Mouse (Mus musculus) ES-E14 (cell line): ENCODE results near the gene St6galnac5. TPM values are rescaled to one million over a fixed set of nuclear protein-coding genes. Genes with fewer than 3 reads are reported as not detected.

Source experiments
- DNase-seq: peaks from one replicate; pipeline ENCODE4 v3.0.0-alpha.2; 2013; ENCODE audit warnings: low read depth, low spot score
- H3K27ac ChIP-seq: 2 replicates; pipeline ENCODE4 v1.5.1; 2012; ENCODE audit warnings: low read depth, mild to moderate bottlenecking, low read length, moderate library complexity, mixed read lengths; ENCODE audit not compliant: poor library complexity, insufficient read depth, severe bottlenecking
- H3K36me3 ChIP-seq: 2 replicates; pipeline ENCODE4 v1.6.1; 2012; ENCODE audit warnings: mild to moderate bottlenecking, low read length, moderate library complexity, mixed read lengths; ENCODE audit not compliant: control insufficient read depth, poor library complexity, insufficient read depth, severe bottlenecking
- H3K4me1 ChIP-seq, 2 experiments: fragments of 150-350 bp in 1 of 2; sonication (generic) in 1 of 2; 2 replicates each; pipeline ENCODE4 v1.6.1; 2012; ENCODE audit warnings: low read length in 2 of 2, mild to moderate bottlenecking in 1 of 2, mixed read lengths in 1 of 2; ENCODE audit not compliant: control insufficient read depth in 2 of 2, insufficient read depth in 2 of 2, poor library complexity in 1 of 2
- H3K4me3 ChIP-seq, 2 experiments: fragments of 150-350 bp in 1 of 2; sonication (generic) in 1 of 2; 2 replicates each; pipeline ENCODE4 v1.5.1; 2012; ENCODE audit warnings: low read length in 2 of 2, low read depth in 1 of 2, mild to moderate bottlenecking in 1 of 2, mixed read lengths in 1 of 2; ENCODE audit not compliant: insufficient read depth in 1 of 2, poor library complexity in 1 of 2, severe bottlenecking in 1 of 2
- H3K9ac ChIP-seq: 2 replicates; pipeline ENCODE4 v1.6.1; 2012; ENCODE audit warnings: low read depth, mild to moderate bottlenecking, low read length, mixed read lengths; ENCODE audit not compliant: poor library complexity, insufficient read depth, severe bottlenecking
- H3K9me3 ChIP-seq: fragments of 150-350 bp; sonication (generic); 2 replicates; pipeline ENCODE4 v1.6.1; 2012; ENCODE audit warnings: low read depth, mild to moderate bottlenecking, low read length; ENCODE audit not compliant: control insufficient read depth, insufficient read depth
- CHD2 ChIP-seq: IDR thresholded peaks from 2 replicates; pipeline ENCODE4 v1.6.1; 2014; ENCODE audit warnings: mild to moderate bottlenecking, low read depth, low read length, inconsistent platforms
- HCFC1 ChIP-seq: IDR thresholded peaks from 2 replicates; pipeline ENCODE4 v1.6.1; 2012; ENCODE audit warnings: low read length, inconsistent platforms, borderline replicate concordance; ENCODE audit not compliant: insufficient read depth
- MAFK ChIP-seq: IDR thresholded peaks from 2 replicates; pipeline ENCODE4 v1.6.1; 2014; ENCODE audit warnings: mild to moderate bottlenecking, low read depth, low read length, inconsistent platforms; ENCODE audit not compliant: insufficient read depth
- ZC3H11A ChIP-seq: IDR thresholded peaks from 2 replicates; pipeline ENCODE4 v1.6.1; 2012; ENCODE audit warnings: low read depth, mild to moderate bottlenecking, inconsistent platforms, low read length, borderline replicate concordance
- ZNF384 ChIP-seq: IDR thresholded peaks from 2 replicates; pipeline ENCODE4 v1.6.1; 2012; ENCODE audit warnings: low read depth, low read length, inconsistent platforms
- in situ Hi-C, 2 experiments: fragments of 600-800 bp; cut with MboI; formaldehyde crosslinking; loops; one replicate each; pipeline ENCODE4 v1.15.1; 2025; ENCODE audit warnings: low sequenced_read_pairs in 2 of 2, inconsistent platforms in 1 of 2; ENCODE audit not compliant: unreplicated experiment in 2 of 2
- total RNA-seq: library from RNA; depleted of rRNA; stranded (reverse); fragments of 300-350 nt; gene quantifications from 2 replicates; pipeline ENCODE4 v1.2.3, GENCODE M21; 2012

St6galnac5 gene
- total RNA-seq, 1 experiment = 0.27 TPM

- TF ChIP-seq ZC3H11A (no peak), HCFC1 (no peak)
- no peak overlapping the region for H3K27ac ChIP-seq
- H3K36me3 ChIP-seq = no peaks in the 10 kb centered on the region
- H3K4me1 ChIP-seq = no peaks in the 10 kb centered on the region; a peak in 1 of 4 replicates
- in situ Hi-C loops = no loop called here
- no peak for DNase-seq
- no peaks in the 10 kb centered on the region for H3K9me3 ChIP-seq
- H3K4me3 ChIP-seq = peak overlapping the region; percentile 63 to 68
- H3K9ac ChIP-seq = peak overlapping the region; percentile 41; the same call in 1 of the 2 replicates
These were observed 770 bp downstream of the St6galnac5 start for GRCm38 (mm10) chr3:152980978-152981974.

DNA sequence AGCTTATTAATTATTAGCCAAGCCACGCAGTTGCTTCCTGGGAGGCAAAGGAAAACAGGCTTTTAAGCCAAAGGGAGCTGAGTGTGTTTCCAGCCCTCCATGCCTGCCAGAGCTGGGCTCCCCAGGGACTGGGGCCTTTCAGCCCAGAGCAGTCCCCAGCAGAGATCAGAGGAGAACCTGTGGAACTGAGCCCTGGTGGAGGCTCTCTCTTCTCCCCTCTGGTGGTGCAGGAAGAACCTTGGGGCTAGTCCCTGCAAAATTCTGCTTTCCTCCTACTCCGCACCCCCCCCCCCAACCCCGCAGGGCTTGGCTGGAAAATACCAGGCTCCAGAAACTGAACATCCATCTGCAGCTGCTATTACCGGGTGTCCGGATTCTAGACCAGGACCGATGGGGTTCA, 1.6 kb downstream of the St6galnac5 start:
- no peaks in the 10 kb centered on the region for H3K9me3 ChIP-seq
- DNase-seq = no peak
- no peak overlapping the region for H3K9ac ChIP-seq
- in situ Hi-C loops = no loop called here
- no peak overlapping the region for H3K27ac ChIP-seq
- TF ChIP-seq HCFC1 (no peak), ZC3H11A (no peak), CHD2 (no peak), MAFK (no peak), ZNF384 (no peak)
- no peaks in the 10 kb centered on the region for H3K36me3 ChIP-seq
- H3K4me3 ChIP-seq = peak overlapping the region; percentile 63 to 68; a peak in 2 of 4 replicates
- no peaks in the 10 kb centered on the region; a peak in 1 of 4 replicates for H3K4me1 ChIP-seq

DNA sequence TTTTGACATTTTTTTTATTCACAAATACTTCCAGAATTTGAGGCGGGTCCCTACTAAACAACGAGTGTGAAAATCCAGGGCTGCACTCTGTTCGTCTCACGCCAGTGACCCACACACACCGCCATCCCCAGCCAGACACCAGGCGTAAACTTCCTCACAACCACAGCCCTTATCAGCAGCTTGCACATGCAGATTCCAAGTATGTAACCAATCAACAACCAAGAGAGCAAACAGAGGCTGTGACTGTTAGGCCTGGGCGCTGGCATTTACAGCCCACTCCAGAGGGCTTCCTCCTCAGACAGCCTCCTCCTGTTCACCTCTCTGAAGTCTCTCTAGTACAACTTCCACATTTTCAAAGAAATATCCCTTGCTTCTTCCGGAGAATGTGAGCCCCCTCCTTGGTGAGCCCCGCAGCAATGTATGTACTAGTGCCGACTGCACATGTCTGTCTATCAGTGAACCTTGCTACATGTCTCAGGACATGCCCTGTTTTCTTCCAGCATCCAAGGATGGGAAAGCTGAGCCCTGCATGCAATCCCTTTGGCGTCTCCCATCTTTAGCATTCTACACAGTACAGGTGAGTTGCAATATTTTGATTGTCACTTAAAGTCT, 2.5 kb downstream of the St6galnac5 start:
- no peak overlapping the region for H3K9ac ChIP-seq
- no peaks in the 10 kb centered on the region for H3K9me3 ChIP-seq
- in situ Hi-C loops = no loop called here
- no peaks in the 10 kb centered on the region for H3K36me3 ChIP-seq
- DNase-seq = no peak
- no peak overlapping the region for H3K27ac ChIP-seq
- H3K4me3 ChIP-seq = no peak overlapping the region
- TF ChIP-seq ZC3H11A (no peak), MAFK (no peak)
- H3K4me1 ChIP-seq = no peaks in the 10 kb centered on the region; a peak in 1 of 4 replicates

GRCm38 (mm10) chr3:152971373-152971772, 10.7 kb downstream of the St6galnac5 start:
- DNase-seq = no peak
- TF ChIP-seq ZC3H11A (no peak), ZNF384 (no peak), MAFK (no peak), CHD2 (no peak), HCFC1 (no peak)
- Histone ChIP-seq H3K27ac (no peak overlapping the region), H3K4me1 (no peaks in the 10 kb centered on the region), H3K36me3 (no peaks in the 10 kb centered on the region), H3K4me3 (no peak overlapping the region), H3K9me3 (no peaks in the 10 kb centered on the region), H3K9ac (no peak overlapping the region)
- in situ Hi-C loops = no loop called here

- no peak overlapping the region for H3K4me3 ChIP-seq
- no peaks in the 10 kb centered on the region for H3K4me1 ChIP-seq
- no peaks in the 10 kb centered on the region for H3K9me3 ChIP-seq
- no peak overlapping the region for H3K9ac ChIP-seq
- no peak for TF ChIP-seq CHD2
- no peak for TF ChIP-seq ZC3H11A
- TF ChIP-seq ZNF384 = no peak
- TF ChIP-seq MAFK = no peak
- TF ChIP-seq HCFC1 = no peak
- H3K36me3 ChIP-seq = no peaks in the 10 kb centered on the region
- H3K27ac ChIP-seq = no peak overlapping the region
- in situ Hi-C loops = no loop called here
- no peak for DNase-seq
These were observed 12.2 kb downstream of the St6galnac5 start for GRCm38 (mm10) chr3:152969774-152970347.
